Mouse (Mus musculus) neutrophil, adult 83 days (primary cell): ENCODE data around the gene Kiss1. TPM values are rescaled to one million over a fixed set of nuclear protein-coding genes. Genes with fewer than 3 reads are reported as not detected.

ENCODE experiments used
- total RNA-seq, 2 experiments: library from RNA; stranded (reverse); gene quantifications; one replicate each; pipeline ENCODE4 v1.2.4; 2023

Gene Kiss1
- total RNA-seq, result not detected

DNA sequence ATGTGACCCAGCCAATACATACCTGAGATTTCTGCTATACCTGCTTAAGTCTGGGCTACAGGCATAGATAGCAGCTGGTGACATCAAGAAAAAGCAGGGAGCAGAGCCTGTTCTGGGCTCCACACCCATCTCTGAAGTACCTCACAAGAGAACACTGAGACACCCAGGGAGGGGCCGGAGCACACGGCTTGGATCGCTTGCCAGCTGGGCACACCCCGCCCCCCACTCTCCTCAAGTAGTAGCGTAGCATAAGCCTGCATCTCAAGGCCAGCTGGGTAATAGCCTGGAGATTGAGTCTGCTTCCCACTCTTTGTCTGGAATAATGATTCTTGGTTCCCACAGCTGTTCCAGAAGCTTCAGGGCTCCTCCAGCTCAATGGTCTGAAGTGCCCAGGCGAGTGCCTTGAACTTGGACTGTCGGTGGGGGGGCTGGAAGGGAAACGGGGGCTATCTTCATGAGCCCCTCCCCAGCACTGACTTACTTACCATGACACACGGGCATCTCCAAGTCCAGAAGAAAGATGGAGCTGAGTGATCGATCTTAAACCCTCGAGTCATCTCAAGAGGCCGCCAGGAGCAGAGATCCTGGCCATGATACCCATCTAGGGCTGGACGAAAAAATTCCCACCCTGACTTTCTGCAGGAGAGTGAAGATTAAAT, at the start of gene Kiss1:
Gene Kiss1 (plus strand): TSS at position 609 of the 659 bp plus-strand sequence.

DNA sequence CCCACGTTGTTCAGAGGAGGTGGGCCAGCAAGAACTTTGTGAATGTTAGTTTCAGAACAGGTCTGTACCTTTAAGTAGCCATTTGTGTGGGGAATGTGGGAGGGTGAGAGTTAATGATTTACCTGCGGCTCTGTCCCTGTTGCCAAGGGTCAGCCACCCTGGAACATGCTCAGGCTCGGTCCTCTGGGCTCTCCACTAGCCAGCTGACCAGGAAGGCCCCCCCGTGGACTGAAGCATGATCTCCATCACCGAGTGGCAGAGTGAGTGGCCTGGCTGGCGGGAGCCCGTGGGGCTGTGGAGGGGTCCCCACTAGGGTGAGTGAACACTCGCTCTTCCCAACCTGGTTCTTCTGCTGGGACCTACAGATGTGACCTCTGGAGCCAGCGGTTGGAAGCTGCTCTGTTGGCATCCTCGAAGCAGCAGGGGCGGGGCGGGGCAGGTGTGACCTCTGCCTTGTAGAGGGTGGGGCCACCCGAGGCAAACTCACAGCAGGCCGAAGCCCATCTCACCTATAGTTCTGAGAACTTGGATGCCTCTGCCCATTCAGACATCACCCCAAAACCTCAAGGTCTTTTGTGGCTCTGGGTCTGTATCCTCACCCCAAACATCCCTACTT, 11.9 kb upstream of the Kiss1 start, which contains the start of gene Golt1a:
Gene Golt1a (plus strand): TSS at position 149 of the 616 bp plus-strand sequence.

DNA sequence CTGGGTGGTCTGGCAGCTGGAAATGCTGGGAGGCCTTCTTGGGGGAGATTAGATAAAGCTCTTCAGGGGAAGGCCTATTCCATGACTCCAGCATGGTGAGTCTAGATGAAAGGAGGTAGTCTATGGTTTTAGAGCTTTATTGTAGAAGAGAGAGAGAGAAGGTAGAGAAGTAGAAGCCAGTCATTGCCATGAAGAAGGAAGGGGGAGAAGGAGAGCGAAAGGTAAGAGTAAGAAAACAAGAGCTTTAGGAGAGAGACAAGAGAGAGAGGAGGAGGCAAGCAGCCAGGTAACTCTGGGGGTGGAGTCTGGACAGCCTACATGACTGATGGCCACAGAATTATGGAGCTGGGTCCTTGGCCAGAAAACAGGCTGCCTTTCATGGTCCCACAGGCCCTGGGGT, 28.5 kb downstream of the Kiss1 start, which contains the start of gene Ren1:
Gene Ren1 (plus strand): TSS at position 301 of the 400 bp plus-strand sequence.

DNA sequence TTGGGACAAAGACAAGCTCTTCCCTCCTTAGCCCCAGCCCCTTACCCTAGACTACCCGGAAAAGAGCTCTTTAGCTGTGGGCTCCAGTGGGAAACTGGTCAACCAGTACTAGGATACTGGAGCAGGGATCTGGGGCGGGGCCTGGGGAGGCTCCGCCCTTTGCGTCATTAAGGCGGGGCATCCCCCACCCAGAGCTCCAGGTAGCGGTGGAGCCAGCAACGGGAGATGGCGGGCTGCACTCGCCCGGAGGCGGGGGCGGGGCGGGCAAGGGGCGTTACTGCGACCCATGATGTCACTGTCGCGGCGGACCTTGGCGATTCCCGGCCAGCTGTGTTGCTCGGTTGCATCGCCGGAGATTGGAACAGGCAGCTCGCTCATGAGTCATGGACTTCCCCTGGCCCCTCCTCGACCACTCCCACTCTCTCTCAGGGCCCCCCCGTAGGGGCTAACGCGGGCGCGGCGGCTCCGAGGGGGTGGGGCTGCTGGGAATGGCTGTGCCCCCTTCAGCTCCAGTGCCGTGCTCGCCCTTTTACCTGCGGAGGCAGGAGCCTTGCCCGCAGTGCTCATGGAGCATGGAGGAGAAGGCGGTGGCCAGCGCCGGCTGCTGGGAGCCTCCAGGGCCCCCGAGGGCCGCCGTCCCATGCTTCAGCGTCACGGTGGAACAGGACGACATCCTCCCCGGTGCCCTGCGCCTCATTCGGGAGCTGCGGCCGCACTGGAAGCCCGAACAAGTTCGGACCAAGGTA, 41.8 kb downstream of the Kiss1 start, which contains the start of gene Etnk2:
Gene Etnk2 (plus strand): TSS at position 297 of the 746 bp plus-strand sequence.

Other genes starting within 250 kb of the Kiss1 start
- 100 to 1,000 TPM; 156 to 173 TPM for gene Ppp1r15b, start 190.7 kb upstream of the Kiss1 start, total RNA-seq
- 1 to 10 TPM; 4.5 to 4.6 TPM for gene Plekha6, start 157.7 kb upstream of the Kiss1 start, total RNA-seq
- gene Golt1a, start 12.1 kb upstream of the Kiss1 start, total RNA-seq, result not detected
- gene Ren1, start 28.6 kb downstream of the Kiss1 start, total RNA-seq, result not detected
- gene Etnk2, start 41.7 kb downstream of the Kiss1 start, total RNA-seq, result not detected
- gene Sox13, start 102.5 kb downstream of the Kiss1 start, total RNA-seq, result 1 to 10 TPM; 7.0 to 7.4 TPM